Mouse (Mus musculus) MEL-GATA-1-ER (cell line): ENCODE data around the gene Rbbp5.

ENCODE experiments used
- DNase-seq: peaks from one replicate; pipeline ENCODE4 v3.0.0-alpha.2; 2012; ENCODE audit warnings: low read depth; ENCODE audit errors: extremely low read depth

Gene Rbbp5

DNA sequence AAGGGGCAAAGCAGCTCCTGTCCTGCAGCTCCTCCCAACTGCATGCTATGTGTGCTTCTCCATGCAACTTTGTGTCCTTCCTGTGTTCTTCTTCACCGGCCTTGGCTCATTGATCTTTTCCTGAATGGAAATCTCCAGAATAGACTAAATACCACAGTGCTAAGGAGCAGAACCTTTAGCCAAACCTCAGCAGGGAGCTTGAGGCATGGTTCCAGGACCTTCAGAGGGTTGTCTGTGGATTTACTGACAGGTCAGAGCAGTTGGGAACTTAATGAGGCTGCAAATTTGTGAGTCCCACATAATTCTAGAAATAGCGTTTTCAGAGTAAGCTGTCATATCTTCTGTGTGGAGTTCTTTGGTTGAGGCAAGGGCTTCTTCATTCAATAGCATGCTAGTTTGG, 23.4 kb downstream of the Rbbp5 start:
- DNase-seq: no peak

DNA sequence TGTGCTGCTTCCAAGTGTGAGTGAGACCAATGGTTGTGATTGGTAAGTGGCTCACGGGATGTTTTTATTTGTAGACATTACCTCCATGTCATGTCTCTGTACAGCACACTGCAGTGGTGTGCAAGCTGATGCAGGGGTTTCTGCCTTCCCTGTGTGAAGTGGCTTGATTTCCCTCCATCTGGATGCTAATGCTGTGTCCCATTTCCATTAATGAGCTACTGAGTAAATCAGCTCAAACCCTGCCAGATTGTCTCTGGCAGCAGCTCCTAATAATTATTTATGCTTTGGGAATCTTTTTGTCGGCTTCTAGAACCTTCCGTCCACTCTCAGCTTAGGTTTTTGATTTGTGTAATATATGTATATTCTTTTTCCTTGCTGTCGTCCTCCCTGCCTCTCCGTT, 28.0 kb downstream of the Rbbp5 start:
- DNase-seq: no peak

DNA sequence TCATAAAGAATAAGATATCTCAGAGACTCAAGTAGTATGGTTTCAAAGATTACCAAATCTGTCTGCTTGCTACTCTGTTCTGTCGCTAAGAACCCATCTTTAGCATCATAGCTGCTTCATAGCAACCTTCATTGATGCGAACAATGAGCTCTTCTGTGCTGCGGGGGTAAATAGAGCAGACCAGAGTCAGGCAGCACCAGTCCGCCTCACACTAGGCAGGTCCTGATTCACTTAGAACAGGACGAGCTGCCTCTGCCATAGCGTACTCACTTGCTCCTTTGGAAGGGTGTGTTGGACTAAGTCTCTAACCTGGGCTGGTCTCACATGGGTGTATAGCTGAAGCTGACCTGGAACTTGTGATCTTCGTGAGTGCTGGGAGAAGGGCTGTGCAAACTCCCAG, 28.9 kb downstream of the Rbbp5 start, which contains the start of gene Tmem81:
TSS of gene Tmem81 (plus strand) at position 173 of the 400 bp plus-strand sequence.
- DNase-seq: no peak

DNA sequence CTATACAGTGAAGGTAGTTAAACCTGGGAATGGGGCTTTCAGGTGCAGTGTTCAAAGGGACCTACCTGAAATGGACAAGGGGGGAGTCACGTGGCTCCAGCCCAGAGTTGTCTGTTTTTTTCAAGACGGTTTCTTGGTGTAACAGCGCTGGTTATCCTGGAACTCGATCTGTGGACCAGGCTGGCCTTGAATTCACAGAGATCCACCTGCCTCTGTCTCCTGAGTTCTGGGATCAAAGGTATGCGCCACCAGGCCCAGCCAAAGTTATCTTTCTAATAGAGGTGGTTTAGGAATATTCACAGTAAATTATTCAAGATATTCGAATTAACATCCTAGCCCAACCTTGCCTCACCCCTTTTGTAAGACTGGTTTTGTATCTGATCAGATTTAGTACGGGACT, 29.5 kb downstream of the Rbbp5 start:
- no peak for DNase-seq

DNA sequence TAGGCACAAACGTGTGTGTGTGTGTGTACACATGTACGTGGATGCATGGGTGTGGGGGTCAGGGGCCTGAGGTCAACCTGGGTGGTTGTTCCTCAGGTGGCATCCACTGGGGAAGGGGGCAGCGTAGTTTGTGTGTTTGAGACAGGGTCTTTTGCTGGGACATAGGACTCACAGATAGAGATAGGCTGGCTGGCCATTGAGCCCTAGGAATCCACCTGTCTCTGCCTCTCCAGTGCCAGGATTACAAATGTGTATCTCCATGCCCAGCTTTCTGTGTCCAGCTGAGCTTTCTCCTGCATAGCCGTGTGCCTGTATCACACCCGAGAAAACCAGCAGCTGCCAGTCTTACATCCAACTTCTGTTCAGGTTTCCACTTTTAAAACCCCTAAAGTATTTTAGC, 32.6 kb downstream of the Rbbp5 start:
- DNase-seq: no peak

DNA sequence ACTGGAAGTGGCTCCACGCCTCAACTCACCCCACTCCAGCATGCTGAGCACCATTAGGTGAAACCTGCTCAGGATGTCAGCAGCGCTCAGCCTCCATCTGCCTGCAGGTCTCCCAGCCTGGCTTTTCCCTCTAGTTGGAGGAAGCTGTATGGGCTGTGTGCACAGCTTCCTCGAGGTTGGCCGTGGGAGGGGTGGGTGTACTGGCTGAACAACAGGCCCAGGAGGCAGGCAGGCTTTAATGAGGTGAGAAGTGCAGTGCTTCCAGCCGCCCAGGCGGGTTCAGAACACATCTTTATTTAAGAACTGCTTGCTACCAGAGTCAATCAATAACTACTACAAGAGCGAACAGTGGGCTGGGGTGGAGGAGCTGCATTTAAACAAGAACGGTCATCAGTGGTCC, 34.4 kb downstream of the Rbbp5 start:
- no peak for DNase-seq

DNA sequence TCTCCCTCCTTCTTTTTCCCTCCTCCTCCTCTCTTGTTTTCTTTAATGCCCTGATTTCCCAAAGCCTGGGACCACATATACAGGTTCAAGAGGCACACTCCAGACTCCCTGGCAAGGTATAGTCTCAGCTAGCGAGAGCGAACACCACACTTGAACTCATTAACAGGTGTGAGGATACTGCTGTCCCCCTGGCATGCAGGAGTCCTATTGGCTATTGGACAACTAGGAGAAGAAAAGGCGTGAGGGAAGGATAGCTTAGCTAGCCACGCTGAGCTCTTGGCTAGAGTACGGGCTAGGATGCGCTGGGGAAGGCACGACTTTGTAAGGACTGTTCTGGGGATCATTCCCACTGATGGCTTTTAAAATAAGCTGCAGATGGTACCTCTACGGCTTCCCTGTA, 34.9 kb downstream of the Rbbp5 start:
- no peak for DNase-seq

DNA sequence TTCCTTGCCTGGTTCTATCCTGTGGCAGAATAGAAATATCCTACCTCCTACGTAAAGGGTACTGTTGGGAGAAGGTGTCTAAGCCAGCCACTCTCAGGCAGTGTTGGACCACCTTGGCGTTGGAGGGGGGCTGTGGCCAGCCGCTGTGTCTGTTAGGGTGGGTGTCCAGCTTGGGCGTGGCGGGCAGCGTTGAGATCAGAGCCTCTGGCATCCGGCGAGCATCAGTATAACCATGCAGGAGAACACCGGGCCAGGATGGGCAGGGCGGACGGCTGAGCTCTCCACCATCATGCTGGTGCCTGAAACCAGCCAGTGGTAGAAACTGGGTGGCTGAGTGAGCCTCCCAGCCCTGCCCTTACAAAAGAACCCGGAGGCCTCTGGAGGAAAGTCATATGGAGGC, 38.2 kb downstream of the Rbbp5 start:
- no peak for DNase-seq

DNA sequence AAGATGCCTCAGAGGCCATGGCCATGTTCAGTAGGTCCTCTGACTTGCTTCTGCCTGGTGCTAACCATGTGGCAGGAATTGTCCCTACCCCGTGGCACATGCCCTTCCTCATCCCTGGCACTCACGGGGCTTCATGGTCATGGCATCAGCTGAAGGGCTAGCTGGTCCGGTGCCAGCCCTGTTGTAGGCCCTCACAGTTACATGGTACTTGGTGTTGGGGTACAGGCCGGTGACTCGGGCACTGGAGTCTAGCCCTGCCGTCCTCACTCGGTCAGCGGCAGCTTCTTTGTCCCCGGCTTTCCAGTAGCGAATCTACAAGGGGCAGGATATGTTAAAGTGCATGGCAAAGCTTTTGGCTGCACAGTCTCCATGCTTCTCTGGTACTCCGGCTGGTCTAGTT, 39.6 kb downstream of the Rbbp5 start:
- DNase-seq: no peak

DNA sequence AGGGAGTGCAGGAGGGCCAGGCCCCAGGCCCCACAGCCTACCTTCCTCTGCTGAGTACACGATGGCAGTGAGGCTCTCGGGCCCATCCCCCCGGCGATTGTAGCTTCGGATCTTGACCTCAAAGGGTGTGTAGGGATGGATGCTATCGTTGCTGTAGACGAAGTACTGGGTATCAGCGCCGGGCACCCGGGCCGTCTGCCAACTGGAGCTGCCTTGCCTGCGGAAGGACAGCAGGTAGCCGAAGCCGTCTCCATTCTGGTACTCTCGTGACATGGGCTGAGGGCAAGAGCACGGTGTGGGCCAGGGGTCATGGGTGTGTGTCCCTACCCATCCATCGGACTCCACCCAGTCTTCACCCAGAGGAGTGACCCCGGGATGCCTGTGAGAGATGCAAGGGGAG, 41.5 kb downstream of the Rbbp5 start:
- DNase-seq: no peak

DNA sequence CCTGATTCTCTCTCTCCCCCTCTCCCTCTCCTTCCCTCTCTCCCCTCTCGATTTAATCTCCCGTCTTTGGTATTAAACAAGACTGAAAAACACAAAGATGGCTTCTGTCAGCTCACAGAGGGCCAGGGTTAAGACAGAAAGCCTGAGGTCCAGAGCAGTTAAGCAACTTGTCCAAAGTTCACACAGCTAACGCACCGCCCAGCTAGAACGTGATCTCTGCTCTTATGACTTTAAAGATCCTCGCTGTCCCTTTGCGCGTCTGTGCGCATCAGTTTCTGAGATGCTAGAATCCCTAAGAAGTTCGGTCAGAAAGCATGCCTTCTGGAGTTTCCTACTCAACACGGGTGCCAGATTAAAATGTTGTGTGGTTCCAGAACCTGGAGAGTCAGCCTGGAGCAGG, 42.6 kb downstream of the Rbbp5 start:
- DNase-seq: no peak

DNA sequence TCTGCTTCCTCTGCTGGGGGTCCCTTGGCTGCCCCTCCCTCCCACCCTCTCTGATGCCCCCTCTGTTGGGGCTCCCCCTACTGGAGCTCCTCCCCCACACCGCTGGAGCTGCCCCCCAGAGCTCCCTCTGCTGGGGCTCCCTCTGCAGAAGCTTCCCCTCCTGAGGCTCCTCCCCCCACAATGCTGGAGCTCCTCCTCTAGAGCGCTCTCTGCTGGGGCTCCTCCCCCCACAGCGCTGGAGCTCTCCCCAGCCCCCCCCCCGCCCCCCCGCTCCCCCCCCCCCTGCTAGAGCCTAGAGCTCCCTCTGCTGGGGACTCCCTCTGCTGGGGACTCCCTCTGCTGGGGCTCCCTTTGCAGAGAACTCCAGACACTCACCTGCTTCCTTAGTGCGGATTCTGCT, 43.6 kb downstream of the Rbbp5 start:
- peak; percentile 22 for DNase-seq

DNA sequence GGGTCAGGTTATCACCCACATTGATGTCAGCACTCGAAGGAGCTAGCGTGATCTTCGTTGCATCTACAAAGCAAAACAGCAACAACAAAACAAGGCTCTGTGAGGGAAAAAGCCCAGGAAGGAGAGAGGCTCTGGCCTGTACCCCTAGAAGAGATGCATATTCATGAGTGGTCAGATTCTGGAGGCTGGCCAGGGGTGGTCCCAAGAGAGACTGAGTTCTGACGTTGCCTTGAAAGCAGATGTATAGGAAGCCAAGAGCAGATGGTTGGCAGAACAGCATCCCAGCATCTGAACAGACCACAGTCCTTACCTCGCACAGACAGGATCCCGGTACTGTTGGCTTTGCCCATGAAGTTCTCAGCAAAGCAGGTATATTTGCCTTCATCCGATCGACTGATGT, 45.9 kb downstream of the Rbbp5 start:
- no peak for DNase-seq

DNA sequence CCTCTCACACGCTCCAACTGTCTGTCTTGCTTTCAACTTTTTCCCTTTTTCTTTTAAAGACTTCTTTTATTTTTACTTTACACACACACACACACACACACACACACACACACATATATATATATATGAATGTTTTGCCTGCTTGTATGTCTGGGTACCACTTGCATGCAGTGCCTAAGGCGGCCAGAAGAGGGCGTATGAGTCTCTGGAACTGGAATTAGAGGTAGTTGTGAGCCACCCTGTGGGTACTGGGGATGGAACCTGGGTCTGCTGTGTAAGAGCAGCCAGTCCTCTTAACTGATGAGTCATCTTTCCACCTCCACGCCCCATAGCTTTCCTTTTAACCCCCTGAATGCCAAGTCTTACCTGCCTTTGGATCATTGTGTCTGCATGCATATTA, 46.8 kb downstream of the Rbbp5 start:
- peak; percentile 43 for DNase-seq

DNA sequence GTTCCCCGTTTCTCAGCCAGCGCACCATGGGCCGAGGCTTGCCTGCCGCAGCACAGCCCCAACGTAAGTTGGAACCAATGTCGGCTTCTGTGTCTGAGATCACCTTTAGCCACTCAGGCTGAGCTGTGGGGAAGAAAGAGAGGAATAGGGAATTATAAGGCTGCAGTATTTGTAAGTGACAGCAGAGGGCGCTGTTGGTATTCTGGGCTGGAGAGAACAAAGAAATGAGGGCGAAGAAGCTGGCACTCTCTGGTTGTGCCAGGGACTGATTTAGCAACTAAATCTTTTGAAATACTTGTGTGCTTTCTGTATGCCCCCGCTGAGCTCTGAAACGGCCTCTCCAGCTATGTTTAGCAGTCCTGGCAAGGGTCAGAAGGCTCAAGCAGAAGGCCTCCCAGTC, 48.7 kb downstream of the Rbbp5 start:
- DNase-seq: peak; percentile 29

DNA sequence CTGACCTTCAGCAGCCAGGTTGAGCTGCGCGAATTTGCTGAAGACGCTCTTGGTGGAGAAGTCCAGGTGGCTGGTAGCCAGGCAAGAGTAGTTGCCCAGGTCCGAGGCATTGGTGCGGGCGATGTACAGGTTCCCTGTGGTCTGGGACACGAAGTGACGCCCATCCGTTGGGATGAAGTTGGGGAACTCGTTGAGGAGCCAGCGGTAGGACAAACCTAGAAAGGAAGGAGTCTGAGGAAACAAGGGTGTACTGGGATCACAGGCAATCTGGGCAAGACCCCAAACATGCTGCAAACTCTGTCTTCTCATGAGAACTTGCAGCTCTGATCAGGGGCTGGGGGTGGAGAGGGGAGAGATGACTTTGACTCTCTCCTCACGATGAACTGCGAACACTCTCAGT, 50.9 kb downstream of the Rbbp5 start:
- no peak for DNase-seq

DNA sequence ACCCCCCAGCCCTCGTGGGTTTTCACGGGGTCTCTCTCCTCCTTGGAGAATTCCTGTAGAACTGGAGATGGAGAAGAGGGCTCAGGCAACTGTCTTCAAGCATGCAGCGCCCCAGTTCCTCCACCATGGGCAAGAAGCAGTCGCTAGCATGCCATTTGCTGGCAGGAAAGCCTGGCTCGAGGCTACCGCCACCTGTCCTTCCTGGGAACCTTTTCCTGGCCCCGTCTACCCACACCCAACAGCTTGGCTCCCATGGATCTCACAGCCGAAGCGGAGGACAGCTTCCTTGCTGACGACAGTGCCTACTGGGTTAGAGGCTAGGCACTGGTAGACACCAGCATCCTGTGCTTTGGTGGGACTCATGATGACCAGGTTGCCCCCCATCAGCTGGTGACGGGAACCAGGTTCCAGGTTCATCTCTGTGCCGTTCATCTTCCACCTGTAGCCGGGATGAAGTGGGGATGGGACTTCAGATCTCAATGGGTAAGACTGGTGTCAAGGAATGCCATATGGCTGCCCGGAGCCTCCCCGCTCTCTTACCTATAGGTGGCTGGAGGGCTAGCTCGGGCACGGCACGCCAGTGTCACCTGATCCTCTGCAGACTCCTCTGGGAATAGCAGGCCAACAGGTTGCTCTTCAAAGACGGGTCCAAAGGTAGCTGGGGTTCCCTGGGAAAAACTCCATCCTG, 51.6 kb downstream of the Rbbp5 start:
- DNase-seq: no peak

DNA sequence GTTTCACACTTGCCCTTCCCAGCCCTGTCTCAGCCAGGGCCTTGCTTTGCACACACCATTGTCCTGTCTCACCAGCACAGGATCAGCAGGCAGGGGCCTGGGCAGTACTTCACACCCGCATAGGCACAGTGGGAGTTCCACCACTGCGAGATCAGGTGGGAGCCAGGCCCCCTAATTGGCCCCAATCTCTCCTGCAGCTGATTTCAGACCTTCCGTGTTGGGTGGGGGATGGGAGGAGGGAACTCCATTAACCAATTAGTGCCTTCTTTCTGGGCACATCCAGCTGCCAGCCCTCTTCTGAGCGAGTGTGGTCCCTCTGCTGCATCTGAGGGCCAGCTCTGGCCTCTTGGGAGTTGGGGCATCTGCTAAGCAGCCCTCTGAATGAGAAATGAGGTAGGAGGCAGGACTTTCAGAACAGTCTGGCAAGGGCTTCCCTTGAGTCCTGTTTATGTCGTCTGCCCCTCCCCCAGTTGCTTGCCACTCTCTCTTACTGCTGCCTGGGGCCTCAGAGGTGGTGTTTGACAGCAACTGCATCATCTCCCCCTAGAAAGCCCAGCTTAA, 53.5 kb downstream of the Rbbp5 start:
- no peak for DNase-seq

DNA sequence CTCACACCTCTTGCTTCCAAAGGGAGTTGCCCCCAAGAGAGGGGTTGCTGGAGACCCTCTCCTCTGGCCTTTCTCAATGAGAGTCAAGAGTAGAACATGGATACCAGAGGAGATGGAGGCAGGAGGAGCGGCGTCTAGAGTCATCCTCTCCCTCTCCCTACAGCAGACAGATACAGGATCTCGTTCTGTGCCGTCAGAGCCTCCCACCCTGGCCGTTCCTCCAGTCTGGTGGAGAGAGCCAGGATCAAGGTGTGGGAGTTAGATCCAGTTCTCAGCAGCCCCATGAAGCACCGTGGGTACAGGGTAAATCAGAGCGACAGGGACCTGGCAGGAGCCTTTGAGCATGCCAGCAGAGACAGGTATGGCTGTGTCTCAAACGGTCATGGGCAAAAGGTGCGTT, 55.4 kb downstream of the Rbbp5 start:
- DNase-seq: no peak

DNA sequence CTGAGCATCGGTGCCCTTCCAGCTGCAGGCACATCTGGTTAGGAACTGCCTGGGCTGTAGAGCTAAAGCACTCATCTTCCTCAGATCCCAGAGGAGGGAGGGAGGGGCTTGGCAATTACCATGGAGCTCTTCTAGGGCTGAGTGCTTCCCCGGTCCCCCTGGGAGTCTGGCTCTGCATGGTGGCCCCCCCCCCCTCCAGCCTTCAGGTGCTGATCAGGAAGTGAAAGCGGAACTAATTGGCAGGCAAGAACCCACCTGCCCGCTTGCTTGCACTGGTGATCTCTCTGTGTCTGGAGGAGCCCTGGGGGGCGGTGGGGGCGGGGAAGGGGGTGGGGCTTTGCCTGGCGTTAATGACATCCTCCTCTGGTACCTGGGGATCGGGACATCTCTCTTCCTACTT, 56.7 kb downstream of the Rbbp5 start:
- DNase-seq: no peak

DNA sequence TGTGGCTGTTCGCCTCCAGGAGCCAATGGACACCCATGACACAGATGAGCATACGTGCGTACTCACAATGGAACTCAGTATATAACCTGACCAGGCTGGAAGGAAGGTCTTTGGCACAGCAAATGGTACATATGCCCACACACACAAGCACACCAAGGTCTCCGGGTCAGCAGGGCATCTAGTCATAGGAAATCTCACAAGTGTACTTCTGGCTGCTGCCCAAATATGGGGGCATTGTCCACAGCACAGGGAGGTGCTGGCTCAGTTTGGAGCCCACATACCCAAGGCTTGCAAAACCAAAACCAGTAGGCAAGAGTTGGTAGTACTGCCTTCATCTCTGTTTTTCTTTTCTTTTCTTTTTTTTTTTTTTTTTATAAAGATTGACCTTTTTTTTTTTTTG, 58.4 kb downstream of the Rbbp5 start:
- DNase-seq: no peak

DNA sequence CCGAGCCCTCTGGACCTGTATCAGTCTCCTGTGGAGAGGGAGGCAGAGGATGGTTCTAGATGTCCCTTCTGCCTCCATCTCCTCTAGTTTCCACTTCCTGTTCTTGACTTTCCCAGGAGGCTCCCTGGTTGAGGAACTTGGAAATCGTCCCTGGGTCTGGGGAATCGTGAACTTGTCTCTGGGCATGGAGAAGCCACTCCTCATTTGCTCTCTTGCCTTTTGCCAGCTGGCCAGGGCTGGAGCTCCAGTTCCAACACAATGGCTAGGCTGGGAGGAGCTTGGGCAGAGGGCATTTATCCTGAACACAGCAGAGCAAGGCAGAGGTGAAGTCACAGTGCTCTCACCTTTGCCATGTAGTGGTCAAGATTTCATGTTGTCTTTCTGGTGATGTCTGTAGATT, 59.3 kb downstream of the Rbbp5 start:
- DNase-seq: no peak

DNA sequence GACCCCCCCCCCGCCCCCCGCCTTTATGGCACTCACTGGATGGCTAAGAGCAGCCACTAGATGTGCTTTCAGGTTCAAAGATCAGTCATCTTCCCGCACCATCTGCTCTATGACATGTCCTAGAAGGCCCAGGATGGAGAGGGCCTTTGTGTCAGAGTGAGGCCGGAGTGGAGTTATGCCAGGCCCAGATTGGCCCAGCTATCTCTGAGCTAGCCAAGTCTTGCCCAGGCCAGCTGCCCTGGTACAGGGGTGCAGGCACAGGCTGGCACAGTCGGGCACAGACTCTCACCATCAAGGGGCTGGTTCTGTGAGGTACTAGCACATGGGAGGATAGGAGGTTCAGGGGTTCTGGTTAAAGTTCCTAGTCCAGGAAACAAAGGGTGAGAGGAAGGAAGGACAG, 60.6 kb downstream of the Rbbp5 start:
- no peak for DNase-seq

DNA sequence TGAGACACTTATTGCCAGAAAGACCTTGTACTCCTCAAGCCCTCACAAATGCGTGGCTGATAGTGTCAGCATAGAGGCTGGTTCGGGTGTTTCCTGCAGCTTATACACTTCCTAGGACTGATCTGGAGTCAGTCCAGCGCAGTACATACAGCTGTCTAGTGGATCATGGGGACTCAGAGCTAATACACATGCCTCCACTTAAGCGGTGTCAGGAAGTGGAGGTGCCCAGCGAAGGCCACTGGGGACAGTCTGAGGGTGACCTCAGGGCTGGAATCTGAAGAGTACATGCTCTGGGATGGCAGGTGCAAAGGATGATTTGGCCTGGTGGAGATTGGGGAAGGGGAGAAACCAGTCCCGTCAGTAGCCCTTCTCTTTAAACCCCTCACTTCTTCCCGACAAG, 63.5 kb downstream of the Rbbp5 start:
- DNase-seq: no peak
